Mouse (Mus musculus) c-Kit-positive CD71-negative TER-119-negative erythroid progenitor cells, embryonic 14.5 days (primary cell): ENCODE measurements at regions not wholly inside any gene's neighbourhood (a gene's known extent, or its start where the extent isn't known, plus 50 kb on each side); places are given as distances from the start of the nearest gene placed in this dataset.

Source experiments
- DNase-seq: peaks from one replicate; pipeline ENCODE4 v3.0.0-alpha.2; 2013; ENCODE audit warnings: low read depth

GRCm38 (mm10) chr13:54895981-54896380 is 53.2 kb upstream of the Unc5a start:
- no peak for DNase-seq
